Mouse (Mus musculus) lung, postnatal 36 days (tissue): Measurements from ENCODE around the gene Zdhhc19.

Source experiments
- DNase-seq: peaks from one replicate; pipeline ENCODE4 v3.0.0; 2022; ENCODE audit warnings: mixed read lengths

The Zdhhc19 gene

GRCm38 (mm10) chr16:32516006-32516962 is 20.2 kb downstream of the Zdhhc19 start:
- DNase-seq, result no peak

- peak; percentile 53 for DNase-seq
These were observed 21.9 kb downstream of the Zdhhc19 start for GRCm38 (mm10) chr16:32517785-32518481.

- DNase-seq, result no peak
These were observed 23.7 kb downstream of the Zdhhc19 start for GRCm38 (mm10) chr16:32519656-32520371.

GRCm38 (mm10) chr16:32520372-32520748 is 24.3 kb downstream of the Zdhhc19 start:
- peak; percentile 39 for DNase-seq

GRCm38 (mm10) chr16:32522578-32523194 is 26.6 kb downstream of the Zdhhc19 start:
- DNase-seq, result no peak

GRCm38 (mm10) chr16:32523462-32524243 is 27.6 kb downstream of the Zdhhc19 start:
- DNase-seq, result peak; percentile 72

GRCm38 (mm10) chr16:32524244-32524615 is 28.2 kb downstream of the Zdhhc19 start:
- no peak for DNase-seq

- DNase-seq, result no peak
These were observed 30.8 kb downstream of the Zdhhc19 start for GRCm38 (mm10) chr16:32526906-32527305.

GRCm38 (mm10) chr16:32532878-32533826 is 37.1 kb downstream of the Zdhhc19 start:
- DNase-seq, result peak; percentile 35

- DNase-seq, result peak; percentile 14
These were observed 39.2 kb downstream of the Zdhhc19 start for GRCm38 (mm10) chr16:32535157-32535751.

- DNase-seq, result no peak
These were observed 42.0 kb downstream of the Zdhhc19 start for GRCm38 (mm10) chr16:32537867-32538660.

- no peak for DNase-seq
These were observed 42.7 kb downstream of the Zdhhc19 start for GRCm38 (mm10) chr16:32538761-32539255.

- DNase-seq, result no peak
These were observed 45.5 kb downstream of the Zdhhc19 start for GRCm38 (mm10) chr16:32541338-32542179.

GRCm38 (mm10) chr16:32543422-32543821 is 47.4 kb downstream of the Zdhhc19 start:
- no peak for DNase-seq

GRCm38 (mm10) chr16:32547156-32548068 is 51.3 kb downstream of the Zdhhc19 start:
- no peak for DNase-seq

- no peak for DNase-seq
These were observed 54.0 kb downstream of the Zdhhc19 start for GRCm38 (mm10) chr16:32550084-32550483.

- DNase-seq, result no peak
These were observed 54.4 kb downstream of the Zdhhc19 start for GRCm38 (mm10) chr16:32550487-32550886.
